Mouse (Mus musculus) layer of hippocampus, postnatal 36 days (tissue): ENCODE data around the gene Krtap14. TPM values are rescaled to one million over a fixed set of nuclear protein-coding genes. Genes with fewer than 3 reads are reported as not detected.
A peak's percentile ranks its signal among the peaks of the same experiment; 100 is the strongest.

Source experiments
- DNase-seq, 2 experiments: peaks; one replicate each; pipeline ENCODE4 v3.0.0; 2022
- total RNA-seq, 2 experiments: library from RNA; stranded (reverse); gene quantifications; 2 replicates each; pipeline ENCODE4 v1.2.3; 2021

The Krtap14 gene
- total RNA-seq, result not detected

DNA sequence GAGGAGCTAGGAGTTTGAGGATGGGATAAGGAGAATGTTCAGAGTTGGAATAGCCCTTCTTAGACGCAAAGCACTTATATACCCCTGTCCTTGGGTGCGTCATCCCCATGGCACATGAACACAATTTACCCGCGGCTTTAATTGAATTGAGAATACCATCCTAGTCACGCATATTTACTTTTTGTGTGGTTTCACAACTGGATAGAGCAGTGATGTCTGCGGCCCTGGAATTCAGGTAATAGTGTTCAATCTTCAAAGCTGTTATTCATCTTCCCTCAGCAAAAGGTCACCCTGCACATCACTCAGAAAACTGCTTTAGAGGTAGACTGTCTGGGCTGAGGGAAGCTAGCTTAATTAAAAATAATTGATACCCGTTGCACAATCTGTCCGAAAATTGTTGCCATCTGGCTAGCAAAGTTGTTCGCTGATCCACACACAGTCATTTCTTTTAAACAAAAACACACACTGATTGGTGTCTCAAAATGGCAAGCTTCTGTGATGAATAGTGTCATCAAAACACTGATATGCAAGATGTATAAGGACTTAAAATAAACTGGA, at the start of gene Krtap14:
TSS of gene Krtap14 (minus strand) at position 51 of the 558 bp plus-strand sequence.
- peak in 1 of 2 experiments; percentile 11 for DNase-seq

DNA sequence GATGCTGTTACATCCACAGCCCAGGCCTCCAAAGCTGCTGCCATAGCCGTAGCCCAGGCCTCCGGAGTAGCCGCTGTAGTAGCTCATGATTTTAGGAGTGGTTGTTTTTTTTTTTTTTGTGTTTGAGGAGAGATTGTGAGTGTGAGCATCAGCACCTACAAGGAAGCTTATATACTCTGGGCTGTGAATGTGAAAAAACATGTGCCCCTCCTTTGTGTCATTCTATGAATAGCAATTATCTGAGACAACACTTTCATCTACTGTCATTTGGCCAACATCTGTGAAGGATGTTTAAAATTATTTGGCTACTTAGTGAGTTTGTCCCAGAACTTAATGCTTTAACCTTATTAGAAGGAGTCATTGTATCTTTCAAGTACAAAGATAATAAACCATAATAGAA, 48.2 kb upstream of the Krtap14 start, which contains the start of gene Krtap19-2:
TSS of gene Krtap19-2 (minus strand) at position 101 of the 400 bp plus-strand sequence.
- no peak for DNase-seq

DNA sequence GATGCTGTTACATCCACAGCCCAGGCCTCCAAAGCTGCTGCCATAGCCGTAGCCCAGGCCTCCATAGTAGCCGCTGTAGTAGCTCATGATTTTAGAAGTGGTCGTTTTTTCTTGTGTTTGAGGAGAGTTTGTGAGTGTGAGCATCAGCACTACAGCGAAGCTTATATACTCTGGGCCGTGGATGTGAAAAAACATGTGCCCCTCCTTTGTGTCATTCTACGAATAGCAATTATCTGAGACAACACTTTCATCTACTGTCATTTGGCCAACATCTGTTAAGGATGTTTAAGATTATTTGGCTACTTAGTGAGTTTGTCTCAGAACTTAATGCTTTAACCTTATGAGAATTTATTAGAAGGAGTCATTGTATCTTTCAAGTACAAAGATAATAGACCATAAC, 43.4 kb upstream of the Krtap14 start, which contains the start of gene Krtap19-1:
TSS of gene Krtap19-1 (minus strand) at position 101 of the 400 bp plus-strand sequence.
- DNase-seq, result no peak

DNA sequence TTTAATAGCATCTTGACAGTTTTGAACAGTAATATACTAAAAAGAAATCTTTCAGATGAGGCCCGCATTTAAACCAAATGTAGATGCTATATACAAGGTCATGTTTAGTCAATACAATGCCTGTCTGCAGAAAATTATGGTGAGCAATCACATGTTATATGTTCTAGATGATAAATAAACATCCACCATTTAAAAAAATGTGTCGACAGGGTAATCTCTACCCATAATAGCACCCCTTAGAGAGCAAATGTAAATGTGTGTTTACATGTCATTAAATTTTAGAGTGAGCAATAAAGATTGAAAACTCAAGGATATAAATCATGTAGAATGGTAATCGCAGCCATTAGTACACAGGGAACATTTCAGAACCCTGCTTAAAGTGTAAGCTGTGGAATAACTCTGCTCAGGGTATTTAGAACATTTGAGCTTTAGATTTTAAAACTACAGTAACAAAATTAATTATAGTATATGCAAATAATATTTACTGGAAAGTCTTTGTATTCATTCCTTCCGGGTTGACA, 39.0 kb upstream of the Krtap14 start:
- DNase-seq, result no peak

DNA sequence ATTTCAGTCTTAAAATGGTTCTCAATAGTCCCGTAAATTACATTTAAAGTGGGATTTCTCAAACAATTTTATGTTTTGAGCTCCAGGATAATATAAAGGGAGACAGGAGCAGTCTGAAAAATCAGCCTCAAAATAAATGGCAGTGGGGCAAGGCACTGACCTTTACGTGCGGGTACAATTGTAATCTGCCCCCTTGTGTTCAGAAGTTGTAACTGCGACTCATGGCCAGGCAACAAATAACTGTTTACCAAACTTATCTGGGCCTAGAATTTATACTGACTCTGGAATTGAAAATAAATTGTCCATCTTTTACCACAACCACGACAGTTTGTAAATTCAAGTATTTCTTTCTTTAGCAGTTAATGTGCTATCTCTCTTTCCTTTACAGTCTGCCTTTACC, 25.5 kb upstream of the Krtap14 start:
- DNase-seq, result no peak

DNA sequence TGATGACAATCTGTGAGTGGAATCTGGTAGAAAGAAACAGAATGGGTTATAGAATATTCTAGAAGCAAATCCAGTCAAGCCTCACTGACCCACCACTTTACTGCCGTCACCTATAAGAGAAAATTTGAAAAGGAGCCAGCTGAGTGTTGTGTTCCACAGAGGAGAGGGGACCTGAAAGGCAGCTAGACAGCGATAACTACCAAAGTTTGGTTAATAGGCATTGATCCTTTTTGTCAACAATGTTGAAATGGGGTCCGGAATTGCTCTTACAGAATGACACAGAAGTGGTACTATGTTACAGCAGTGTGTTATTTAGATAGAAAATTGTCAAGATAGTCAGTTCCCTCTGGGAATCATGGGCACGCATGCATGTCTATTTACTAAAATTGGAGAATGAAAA, 22.6 kb upstream of the Krtap14 start:
- no peak for DNase-seq

DNA sequence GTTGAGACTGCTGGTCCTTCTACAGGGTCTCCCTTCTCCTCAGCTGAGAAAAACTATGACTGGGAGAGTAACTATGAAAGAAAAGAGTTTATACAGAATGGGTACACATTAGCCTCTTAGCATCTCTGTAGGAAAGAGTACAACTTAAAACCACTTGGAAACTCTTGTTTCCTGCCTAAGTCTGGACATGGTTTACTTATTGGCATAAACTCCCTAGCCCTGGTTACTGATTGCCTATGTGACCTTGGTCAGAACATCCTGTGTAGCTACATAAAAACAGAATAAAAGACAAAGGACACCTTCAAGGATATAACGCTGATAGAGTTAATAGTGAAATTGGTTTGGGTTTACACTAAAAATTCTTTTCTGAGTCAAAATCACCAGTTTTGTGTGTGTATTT, 21.4 kb upstream of the Krtap14 start:
- no peak for DNase-seq

DNA sequence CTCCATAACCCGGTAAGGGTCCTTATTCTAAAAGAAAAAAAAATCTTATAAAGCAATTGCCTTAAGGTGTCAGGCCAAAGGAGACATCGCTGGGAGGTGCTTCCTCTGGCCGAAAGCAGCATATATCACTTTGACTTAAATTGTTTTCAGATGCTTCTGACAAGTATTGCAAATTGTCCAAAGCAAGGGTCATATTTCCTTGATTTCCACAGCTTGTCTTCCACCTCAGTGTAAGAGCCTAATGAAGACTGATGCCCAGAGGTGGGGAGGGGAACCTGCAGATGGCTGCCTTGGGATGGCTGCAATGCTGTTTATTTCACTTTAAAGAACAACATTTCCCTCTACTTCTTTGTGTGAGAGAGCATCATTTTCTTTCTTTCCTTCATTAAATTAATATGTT, 1.0 kb upstream of the Krtap14 start:
- DNase-seq, result no peak

DNA sequence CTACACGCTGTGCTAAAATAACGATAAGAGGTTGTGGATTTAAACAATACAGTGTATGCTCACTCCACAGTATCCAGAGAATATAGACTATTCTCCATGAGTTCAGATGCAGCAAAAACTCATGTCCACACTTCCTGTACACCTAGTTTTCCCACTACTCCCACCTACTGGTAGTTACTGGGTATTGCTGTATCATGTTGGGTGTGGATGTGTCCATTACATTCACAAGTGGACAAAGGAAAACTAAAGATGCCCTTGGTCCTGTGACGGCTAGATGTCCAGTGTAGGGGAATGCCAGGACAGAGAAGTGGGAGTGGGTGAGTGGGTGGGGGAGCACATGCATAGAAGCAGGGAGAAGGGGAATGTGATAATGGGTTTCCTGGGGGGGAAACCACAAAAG, 2.2 kb downstream of the Krtap14 start:
- no peak for DNase-seq

DNA sequence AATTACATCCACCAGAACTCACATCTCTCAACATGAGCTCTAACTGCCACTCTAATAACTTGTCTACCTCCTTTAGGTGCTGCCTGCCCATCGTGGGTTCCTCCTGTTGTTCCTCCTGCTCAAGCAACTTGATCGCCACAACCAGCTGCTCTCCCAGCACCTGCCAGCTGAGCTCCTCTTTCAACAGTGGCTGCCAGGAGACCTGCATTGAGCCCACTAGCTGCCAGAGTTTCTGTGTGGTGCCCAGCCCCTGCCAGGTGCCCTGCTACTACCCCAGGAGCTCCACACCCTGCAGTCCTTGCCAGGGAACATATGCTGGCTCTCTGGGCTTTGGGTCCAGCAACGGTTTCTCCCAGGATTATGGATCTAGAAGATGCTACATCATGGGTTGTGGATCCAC, 5.9 kb downstream of the Krtap14 start, which contains the start of gene Krtap15:
TSS of gene Krtap15 (plus strand) at position 150 of the 400 bp plus-strand sequence.
- no peak for DNase-seq

DNA sequence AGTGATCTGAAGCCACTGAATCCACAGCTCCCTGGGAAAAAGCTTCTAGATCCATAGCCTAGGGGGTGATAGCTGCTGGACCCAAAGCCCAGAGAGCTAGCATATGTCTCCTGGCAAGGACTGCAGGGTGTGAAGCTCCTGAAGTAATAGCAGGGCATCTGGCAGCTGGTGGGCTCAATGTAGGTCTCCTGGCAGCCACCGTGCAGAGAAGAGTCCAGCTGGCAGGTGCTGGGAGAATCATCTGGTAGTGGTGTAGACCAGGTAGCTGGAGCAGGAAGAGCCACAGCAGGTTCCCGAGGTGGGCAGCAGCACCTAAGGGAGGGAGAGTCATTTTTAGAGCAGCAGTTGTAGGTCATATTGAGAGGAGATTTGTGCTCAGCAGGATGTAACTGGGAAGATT, 14.1 kb downstream of the Krtap14 start, which contains the start of gene Gm20741:
TSS of gene Gm20741 (minus strand) at position 394 of the 400 bp plus-strand sequence.
- no peak for DNase-seq

DNA sequence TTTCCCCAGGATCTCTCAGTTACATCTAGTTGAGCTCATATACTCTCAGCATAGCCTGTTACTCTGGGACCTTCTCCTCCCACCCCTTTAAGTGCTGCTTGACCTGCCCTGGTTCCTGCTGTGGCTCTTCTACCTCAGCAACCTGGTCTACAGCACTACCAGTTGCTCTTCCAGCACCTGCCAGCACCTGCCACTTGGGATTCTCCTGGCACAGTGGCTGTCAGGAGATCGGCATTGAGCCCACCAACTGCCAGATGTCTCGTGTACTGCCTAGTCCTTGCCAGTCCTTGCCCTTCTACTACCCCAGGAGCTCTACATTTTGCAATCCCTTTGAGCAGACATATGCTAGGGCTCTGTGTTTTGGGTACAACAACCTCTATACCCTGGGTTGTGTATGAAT, 39.2 kb downstream of the Krtap14 start:
- no peak for DNase-seq

DNA sequence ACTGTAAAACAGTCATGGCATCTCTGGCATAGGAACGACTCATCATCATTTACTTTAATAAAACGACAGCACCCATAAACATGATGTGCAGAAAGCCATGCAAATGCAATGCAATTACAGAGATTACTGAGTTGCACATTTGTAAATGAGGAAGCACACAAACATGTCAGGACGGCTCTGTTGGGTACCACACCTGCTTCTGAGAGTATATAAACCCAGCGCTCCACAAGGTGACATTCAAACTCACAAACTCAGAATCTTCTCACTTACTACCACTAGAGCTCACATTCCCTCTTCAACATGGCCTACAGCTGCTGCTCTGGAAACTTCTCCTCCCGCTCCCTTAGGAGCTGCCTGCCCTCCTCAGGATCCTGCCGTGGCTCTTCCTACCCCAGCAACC, 48.3 kb downstream of the Krtap14 start, which contains the start of gene Gm5965:
TSS of gene Gm5965 (plus strand) at position 301 of the 400 bp plus-strand sequence.
- no peak for DNase-seq

DNA sequence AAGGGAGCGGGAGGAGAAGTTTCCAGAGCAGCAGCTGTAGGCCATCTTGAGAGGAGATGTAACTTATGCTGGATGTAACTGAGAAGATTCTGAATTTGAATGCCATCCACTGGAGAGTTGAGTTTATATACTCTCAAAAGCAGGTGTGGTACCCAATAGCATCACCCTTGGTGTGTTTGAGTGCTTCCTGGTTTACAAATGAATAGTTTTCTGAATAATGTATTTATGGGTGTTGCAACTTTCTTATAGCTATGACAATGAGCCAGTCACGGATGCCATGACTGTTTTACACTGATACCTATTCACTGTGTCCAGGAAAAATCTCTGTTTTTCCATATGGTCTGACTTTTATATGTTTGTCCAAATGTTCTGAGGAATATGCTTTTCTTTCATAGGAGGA, 51.8 kb downstream of the Krtap14 start, which contains the start of gene 2310057N15Rik:
TSS of gene 2310057N15Rik (minus strand) at position 101 of the 400 bp plus-strand sequence.
- DNase-seq, result no peak

Other genes starting within 250 kb of the Krtap14 start
- gene Krtap24-1, start 213.9 kb downstream of the Krtap14 start, total RNA-seq, result not detected
- not detected for gene 2310079G19Rik, start 198.5 kb downstream of the Krtap14 start, total RNA-seq
- not detected for gene Krtap26-1, start 178.3 kb downstream of the Krtap14 start, total RNA-seq
- not detected for gene Krtap27-1, start 154.5 kb downstream of the Krtap14 start, total RNA-seq
- gene 2310061N02Rik, start 118.2 kb downstream of the Krtap14 start, total RNA-seq, result not detected
- not detected for gene Krtap13-1, start 97.3 kb downstream of the Krtap14 start, total RNA-seq
- not detected for gene Krtap13, start 74.5 kb downstream of the Krtap14 start, total RNA-seq
- gene 2310034C09Rik, start 67.3 kb downstream of the Krtap14 start, total RNA-seq, result not detected
- not detected for gene 2310057N15Rik, start 51.9 kb downstream of the Krtap14 start, total RNA-seq
- not detected for gene Gm5965, start 48.2 kb downstream of the Krtap14 start, total RNA-seq
- not detected for gene Gm20741, start 13.9 kb downstream of the Krtap14 start, total RNA-seq
- gene Krtap15, start 5.9 kb downstream of the Krtap14 start, total RNA-seq, result not detected
- gene Krtap19-1, start 43.3 kb upstream of the Krtap14 start, total RNA-seq, result not detected
- not detected for gene Krtap19-2, start 48.1 kb upstream of the Krtap14 start, total RNA-seq
- not detected for gene Krtap19-3, start 51.9 kb upstream of the Krtap14 start, total RNA-seq
- gene Krtap19-4, start 58.9 kb upstream of the Krtap14 start, total RNA-seq, result not detected
- gene Krtap19-5, start 70.3 kb upstream of the Krtap14 start, total RNA-seq, result not detected
- gene Krtap19-9b, start 106.1 kb upstream of the Krtap14 start, total RNA-seq, result not detected
- not detected for gene Krtap16-3, start 136.7 kb upstream of the Krtap14 start, total RNA-seq
- gene Krtap22-2, start 184.6 kb upstream of the Krtap14 start, total RNA-seq, result not detected
- gene Gm10229, start 189.1 kb upstream of the Krtap14 start, total RNA-seq, result not detected
- gene Krtap6-1, start 205.6 kb upstream of the Krtap14 start, total RNA-seq, result not detected
- gene Gm10228, start 215.3 kb upstream of the Krtap14 start, total RNA-seq, result not detected
- not detected for gene Krtap6-5, start 221.7 kb upstream of the Krtap14 start, total RNA-seq
- gene 1110025L11Rik, start 237.9 kb upstream of the Krtap14 start, total RNA-seq, result not detected